Mouse (Mus musculus): Measurements from ENCODE around the gene Gm9918.

GRCm38 (mm10) chr15:102249251-102249691 lies 21.1 kb upstream of the Gm9918 start:
- TF ChIP-seq CTCF (IDR thresholded peaks at IDR 0.05; ENCODE audit: low read depth, low read length) (no peak), POLR2A (IDR thresholded peaks at IDR 0.05; ENCODE audit: extremely low read depth, insufficient read depth, low read length) (no peak)
